Mouse (Mus musculus) monocyte, adult 5-6 weeks (primary cell): ENCODE measurements around the gene Smg1. TPM values are rescaled to one million over a fixed set of nuclear protein-coding genes. Genes with fewer than 3 reads are reported as not detected.

Experiments used
- ATAC-seq: fragments of 153-309, 156-312 bp; replicated peaks from 2 replicates; pipeline ENCODE4 v1.8.0; 2017; ENCODE audit warnings: mild to moderate bottlenecking; ENCODE audit not compliant: low TSS enrichment, insufficient number of reproducible peaks, severe bottlenecking, poor library complexity, low FRiP score
- total RNA-seq: library from RNA; stranded (forward); fragments of 200-1000, 200-491, 200-594 nt; gene quantifications from 3 replicates; pipeline ENCODE4 v1.2.3, GENCODE M21; 2017

Smg1 gene
- total RNA-seq, 1 experiment from 2014 or later, result 86.0 TPM

GRCm38 (mm10) chr7:118251392-118252170 lies 8.1 kb upstream of the Smg1 start:
- no peak for ATAC-seq

- ATAC-seq, result no peak
These were observed 7.2 kb upstream of the Smg1 start for GRCm38 (mm10) chr7:118250482-118251160.

DNA sequence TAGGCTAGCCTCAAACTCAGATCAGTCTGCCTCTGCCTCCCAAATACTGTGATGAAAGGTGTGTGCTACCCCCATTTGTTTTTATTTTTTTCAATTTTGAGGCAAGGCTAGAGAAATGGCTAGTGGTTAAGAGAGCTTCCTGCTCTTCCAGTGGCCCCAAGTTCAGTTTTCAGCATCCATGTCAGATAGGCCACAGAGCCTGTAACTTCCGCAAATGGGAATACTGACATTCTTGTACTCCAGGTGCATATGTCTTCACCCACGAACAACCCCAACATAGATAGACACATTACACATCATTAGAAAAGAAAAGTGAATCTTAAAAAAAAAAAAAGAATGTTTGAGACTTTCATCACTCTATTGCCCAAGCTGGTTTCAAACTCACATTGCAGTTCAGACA lies 6.1 kb upstream of the Smg1 start:
- no peak for ATAC-seq

- ATAC-seq, result no peak
These were observed 4.6 kb upstream of the Smg1 start for GRCm38 (mm10) chr7:118248069-118248468.

GRCm38 (mm10) chr7:118245260-118245659 lies 1.8 kb upstream of the Smg1 start:
- ATAC-seq, result no peak

GRCm38 (mm10) chr7:118242911-118243412 lies 508 bp downstream of the Smg1 start:
- ATAC-seq, result 0 out of 2 replicates have a peak, but pooled peaks have one; percentile 1

DNA sequence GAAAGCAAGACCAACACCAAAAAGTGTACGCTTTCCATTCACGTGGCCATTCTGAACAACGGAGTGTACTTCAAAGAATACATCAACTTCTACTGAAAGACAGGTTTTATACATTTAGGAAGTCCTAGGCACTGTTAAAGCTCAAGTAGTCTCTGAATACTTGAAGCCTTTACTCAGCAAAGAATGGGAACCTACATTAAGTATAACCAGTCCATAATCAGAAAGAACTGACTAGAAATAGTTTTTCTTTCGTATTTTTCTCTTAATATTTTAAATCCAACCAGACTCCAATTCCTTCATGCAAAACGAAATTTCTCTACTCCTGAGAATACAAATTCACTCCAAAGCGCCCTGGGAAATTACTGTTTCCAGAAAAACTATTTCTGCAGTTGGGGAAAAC lies 1.2 kb downstream of the Smg1 start:
- ATAC-seq, result no peak

DNA sequence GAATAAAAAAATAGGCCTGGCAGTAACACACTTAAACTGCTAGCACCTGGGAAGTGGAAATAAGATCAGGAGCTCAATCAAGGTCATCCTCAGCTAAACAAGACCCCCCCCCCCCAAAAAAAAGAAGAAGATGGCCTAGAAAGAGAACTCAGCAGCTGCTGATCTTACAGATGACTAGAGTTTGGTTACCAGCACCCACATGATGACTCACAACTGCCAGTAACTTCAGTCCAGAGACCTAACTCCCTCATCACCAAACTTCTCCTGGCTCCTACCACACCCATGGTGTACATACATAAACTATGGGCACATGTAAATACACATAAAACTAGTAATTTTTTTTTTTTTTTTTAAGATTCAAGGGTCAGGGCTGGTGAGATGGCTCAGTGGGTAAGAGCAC lies 3.1 kb downstream of the Smg1 start:
- no peak for ATAC-seq

DNA sequence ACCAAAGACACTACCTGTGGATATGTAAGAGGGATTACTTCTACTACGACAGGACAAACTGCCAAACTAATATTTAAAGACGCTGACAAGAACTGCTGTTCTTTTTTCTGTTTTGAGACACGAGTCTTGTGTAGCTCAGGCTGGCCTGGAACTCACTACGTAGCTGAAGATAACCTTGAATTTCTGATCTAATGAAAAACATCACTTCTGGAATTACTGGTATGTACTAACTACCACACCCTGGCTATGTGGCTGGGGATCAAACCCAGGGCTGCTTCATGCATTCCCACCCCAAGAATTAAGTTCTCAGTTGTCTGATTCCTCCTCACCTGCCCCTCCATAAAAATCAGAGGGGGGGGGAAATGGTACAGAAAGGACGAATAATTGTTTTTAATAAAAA lies 3.5 kb downstream of the Smg1 start:
- no peak for ATAC-seq

DNA sequence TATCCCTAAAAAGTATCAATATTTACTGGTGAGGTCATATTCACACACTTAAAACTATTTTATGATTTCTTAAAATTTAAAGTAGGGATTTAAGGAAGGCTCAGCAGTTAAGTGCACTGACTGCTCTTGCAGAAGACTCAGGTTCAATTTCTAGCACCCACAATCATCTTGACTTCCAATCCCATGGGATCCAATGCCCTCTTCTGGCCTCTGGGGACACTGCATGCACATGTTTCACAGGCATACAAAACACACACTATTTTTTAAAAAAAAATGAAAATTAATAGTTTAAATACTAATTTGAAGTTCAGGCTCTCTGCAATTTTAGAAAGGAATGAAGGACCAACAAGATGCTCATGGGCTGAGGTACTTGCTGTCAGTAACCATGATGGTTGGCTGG lies 6.5 kb downstream of the Smg1 start:
- ATAC-seq, result no peak

GRCm38 (mm10) chr7:118234236-118234635 lies 9.2 kb downstream of the Smg1 start:
- no peak for ATAC-seq

- 0 out of 2 replicates have a peak, but pooled peaks have one; percentile 47 for ATAC-seq
These were observed 10.9 kb downstream of the Smg1 start for GRCm38 (mm10) chr7:118232613-118233012.

DNA sequence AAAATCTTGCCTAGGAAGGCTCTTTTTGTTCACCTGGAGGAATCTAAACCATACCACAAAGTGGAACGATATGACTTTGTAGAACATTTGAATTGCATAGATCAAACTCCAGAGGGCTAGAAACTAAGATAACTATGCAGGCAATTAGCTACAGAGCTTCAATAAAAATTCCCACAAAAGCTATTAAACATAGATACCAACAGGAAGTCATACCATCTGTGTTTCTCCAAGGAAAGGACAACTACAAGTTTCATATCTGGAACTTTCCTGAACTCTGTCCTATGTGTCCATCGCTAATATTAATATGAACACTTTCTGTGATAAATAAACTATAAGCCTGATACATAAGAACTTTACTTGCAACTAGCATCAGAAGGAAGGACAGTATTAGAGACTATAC lies 23.7 kb downstream of the Smg1 start:
- ATAC-seq, result no peak

GRCm38 (mm10) chr7:118206396-118206795 lies 37.1 kb downstream of the Smg1 start:
- ATAC-seq, result 0 out of 2 replicates have a peak, but pooled peaks have one; percentile 27

DNA sequence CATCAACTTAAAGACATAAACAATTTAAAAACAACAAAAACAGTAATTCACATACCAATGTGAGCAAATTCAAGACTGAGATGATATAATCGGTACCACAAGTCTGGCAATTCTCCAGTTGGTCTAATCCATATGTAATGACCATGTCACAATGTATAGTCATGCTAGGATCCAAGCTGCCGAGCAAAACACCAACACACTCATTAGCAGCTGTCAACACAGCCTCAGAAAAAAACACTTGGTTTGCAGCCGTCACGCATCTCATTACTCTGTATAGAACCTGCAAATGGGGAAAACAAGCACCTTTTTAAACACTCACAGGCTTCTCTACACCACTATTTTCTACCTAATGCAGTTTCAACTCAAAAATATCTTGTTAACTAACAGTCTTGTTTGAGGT lies 47.7 kb downstream of the Smg1 start:
- no peak for ATAC-seq

GRCm38 (mm10) chr7:118185878-118186277 lies 57.6 kb downstream of the Smg1 start:
- ATAC-seq, result no peak

DNA sequence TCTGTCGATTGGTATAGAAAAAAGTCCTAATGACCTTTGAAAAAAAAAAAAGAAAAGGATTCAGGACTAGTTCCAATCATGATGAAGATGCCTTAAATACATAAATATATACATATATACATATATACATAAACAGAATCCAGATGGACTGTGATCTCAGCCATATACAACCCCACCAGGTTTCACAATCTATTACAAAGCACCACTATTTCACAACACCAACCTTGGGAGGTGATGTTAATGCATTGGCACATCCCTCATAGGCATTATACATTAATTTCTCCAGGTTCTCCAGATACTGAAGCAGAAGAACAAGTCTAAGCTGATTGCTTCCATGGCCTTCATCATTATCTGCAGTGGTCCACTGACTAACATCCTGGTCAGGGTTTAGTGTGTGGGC lies 58.9 kb downstream of the Smg1 start:
- no peak for ATAC-seq

- ATAC-seq, result no peak
These were observed 62.3 kb downstream of the Smg1 start for GRCm38 (mm10) chr7:118181123-118181522.

DNA sequence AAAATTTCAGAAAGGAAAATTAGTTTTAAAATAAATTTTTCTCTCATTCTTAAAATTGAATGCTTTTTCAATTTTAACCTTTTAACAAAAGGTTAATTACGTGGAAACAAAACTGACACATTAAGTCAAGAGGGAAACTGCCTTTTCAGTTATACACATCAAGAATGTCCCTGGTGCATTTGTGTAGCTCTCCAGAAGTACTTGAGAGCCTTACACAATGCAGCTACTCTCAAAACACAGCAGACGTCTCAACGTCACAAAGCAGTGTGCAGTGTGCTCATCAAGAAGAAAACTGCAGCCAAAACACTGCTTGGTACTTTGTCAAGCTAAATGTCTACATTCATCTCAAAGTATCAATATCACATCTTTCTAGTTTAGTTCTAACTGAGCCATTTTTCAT lies 63.7 kb downstream of the Smg1 start:
- ATAC-seq, result no peak

DNA sequence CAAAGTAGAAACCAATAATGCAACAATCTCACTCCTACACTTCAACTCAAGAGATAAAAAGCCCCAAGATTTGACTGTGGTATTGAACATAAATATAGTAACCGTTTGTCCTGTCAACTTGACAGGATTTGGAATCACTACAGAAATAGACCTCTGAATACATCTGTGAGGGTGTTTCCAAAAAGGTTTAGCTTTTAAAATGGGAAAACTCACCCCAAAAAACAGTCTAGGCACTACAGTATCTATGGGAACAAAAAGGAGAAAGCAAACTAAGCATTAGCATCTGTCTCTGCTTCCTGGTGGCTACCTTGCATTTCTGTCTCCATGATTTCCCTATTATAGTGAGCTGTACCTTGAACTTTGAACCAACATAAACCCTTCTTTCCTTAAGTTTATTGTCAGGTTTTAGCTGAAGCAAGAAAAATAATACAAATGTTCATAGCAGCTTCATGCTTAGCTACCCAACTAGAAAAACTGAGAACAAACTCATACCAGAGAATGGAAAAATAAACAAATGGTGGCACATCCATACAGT lies 67.6 kb downstream of the Smg1 start:
- ATAC-seq, result no peak
